Mouse (Mus musculus) stomach, postnatal 0 days (tissue): ENCODE measurements around the gene Rpa3. TPM values are rescaled to one million over a fixed set of nuclear protein-coding genes. Genes with fewer than 3 reads are reported as not detected.

Experiments used
- ATAC-seq: fragments of 200-750 bp; cut with Nextera tagmentation; 2 replicates; pipeline ENCODE4 v1.8.0; 2017; ENCODE audit not compliant: low FRiP score, low TSS enrichment
- DNase-seq: peaks from one replicate; pipeline ENCODE4 v3.0.0-alpha.2; 2016; ENCODE audit warnings: low spot score
- H3K27ac ChIP-seq: fragments of 300-500 bp; sonication (generic); replicated peaks from 2 replicates; pipeline ENCODE4 v1.5.1; 2014; ENCODE audit warnings: mild to moderate bottlenecking, control low read depth
- H3K27me3 ChIP-seq: fragments of 300-500 bp; sonication (generic); 2 replicates; pipeline ENCODE4 v1.6.1; 2014; ENCODE audit warnings: low read length; ENCODE audit not compliant: control insufficient read depth, insufficient read depth
- H3K36me3 ChIP-seq: fragments of 300-500 bp; sonication (generic); 2 replicates; pipeline ENCODE4 v1.6.1; 2014; ENCODE audit warnings: low read length, mixed read lengths; ENCODE audit not compliant: control insufficient read depth, insufficient read depth
- H3K4me1 ChIP-seq: fragments of 300-500 bp; sonication (generic); replicated peaks from 2 replicates; pipeline ENCODE4 v1.6.1; 2014; ENCODE audit warnings: antibody characterized with exemption; ENCODE audit not compliant: control insufficient read depth, insufficient read depth
- H3K4me2 ChIP-seq: fragments of 300-500 bp; sonication (generic); replicated peaks from 2 replicates; pipeline ENCODE4 v1.6.1; 2014; ENCODE audit warnings: low read depth, mild to moderate bottlenecking, control low read depth, moderate library complexity
- H3K4me3 ChIP-seq: fragments of 300-500 bp; sonication (generic); 2 replicates; pipeline ENCODE4 v1.5.1; 2014; ENCODE audit warnings: low read depth, low read length, control low read depth
- H3K9ac ChIP-seq: fragments of 300-500 bp; sonication (generic); 2 replicates; pipeline ENCODE4 v1.6.1; 2014; ENCODE audit warnings: mild to moderate bottlenecking, low read length, control low read depth, mixed read lengths
- H3K9me3 ChIP-seq: fragments of 300-500 bp; sonication (generic); 2 replicates; pipeline ENCODE4 v1.6.1; 2016; ENCODE audit warnings: low read length; ENCODE audit not compliant: control insufficient read depth
- CTCF ChIP-seq: IDR thresholded peaks from 2 replicates; pipeline ENCODE4 v1.5.1; 2016; ENCODE audit warnings: antibody characterized with exemption, low read depth, mild to moderate bottlenecking, moderate library complexity
- EP300 ChIP-seq: optimal IDR thresholded peaks from 2 replicates; pipeline ENCODE3; 2016; ENCODE audit warnings: antibody characterized with exemption
- WGBS: fragments of 180-500 bp; shearing (Covaris S2); extraction: QIAGEN DNeasy Blood & Tissue Kit; methylation state at CpG from one replicate; pipeline ENCODE4 v1.1.7; 2014; 5-methylcytosine and 5-hydroxymethylcytosine counted together
- polyA plus RNA-seq: library from polyadenylated mRNA; unstranded; fragments of >200 nt; fragmentation: Nextera tagmentation; extraction: Ambion mirVana; gene quantifications from 2 replicates; pipeline ENCODE4 v1.2.1, GENCODE M21; 2015

Rpa3 gene
- polyA plus RNA-seq, 1 experiment from 2014 or later, result 96.9 TPM

DNA sequence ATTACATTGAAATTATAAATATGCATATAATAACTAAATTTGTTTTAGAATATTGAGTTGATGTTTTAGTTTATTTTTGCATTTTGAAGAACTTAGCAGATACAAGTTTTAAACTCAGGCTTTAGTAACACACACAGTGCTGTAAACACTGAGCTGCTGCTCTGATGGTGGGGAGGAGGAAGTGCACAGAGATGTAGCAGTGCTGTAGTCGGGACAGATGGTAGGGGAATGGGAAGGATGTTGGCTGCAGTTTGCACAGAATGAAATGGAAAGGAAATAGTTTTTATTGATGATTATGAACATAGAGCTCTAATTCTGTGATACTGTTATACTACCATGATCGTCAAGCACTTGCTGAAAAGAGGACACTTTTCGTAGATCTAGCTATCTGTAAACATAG lies 31.9 kb downstream of the Rpa3 start:
- Histone ChIP-seq H3K4me3 (no peak overlapping the region), H3K9me3 (no peaks in the 10 kb centered on the region), H3K27ac (no peak overlapping the region), H3K4me1 (no peaks in the 10 kb centered on the region), H3K27me3 (no peaks in the 10 kb centered on the region), H3K4me2 (no peak overlapping the region), H3K9ac (no peak overlapping the region), H3K36me3 (peaks cover 3% of the 10 kb centered on the region)
- TF ChIP-seq EP300 (no peak), CTCF (no peak)
- no peak for ATAC-seq
- 78% methylated on average over 3 of the region's 3 CpGs for WGBS
- no peak for DNase-seq

DNA sequence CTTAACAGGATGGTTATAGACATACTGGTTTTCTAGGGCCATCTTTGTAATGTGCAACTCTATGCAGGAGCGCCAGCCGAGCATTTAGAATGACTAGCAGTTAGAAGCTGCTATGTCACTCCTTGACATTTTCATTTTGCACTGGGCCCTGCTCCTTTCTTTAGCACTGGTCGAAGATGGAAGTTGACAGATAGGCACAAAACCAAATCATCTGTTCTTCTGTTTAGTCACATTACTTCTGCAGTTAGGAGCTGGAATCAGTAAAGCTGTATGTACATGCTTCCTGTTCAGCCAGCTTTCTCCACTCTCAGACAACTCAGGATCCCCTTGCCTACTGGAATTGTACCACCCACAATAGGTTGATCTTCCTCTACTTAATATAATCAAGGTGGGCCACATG lies 48.3 kb downstream of the Rpa3 start:
- TF ChIP-seq EP300 (no peak), CTCF (no peak)
- Histone ChIP-seq H3K9me3 (no peaks in the 10 kb centered on the region), H3K4me1 (no peaks in the 10 kb centered on the region), H3K9ac (no peak overlapping the region), H3K36me3 (no peaks in the 10 kb centered on the region), H3K4me3 (no peak overlapping the region), H3K27ac (no peak overlapping the region), H3K27me3 (no peaks in the 10 kb centered on the region), H3K4me2 (no peak overlapping the region)
- no peak for ATAC-seq
- WGBS, result 93% methylated on average over 3 of the region's 3 CpGs
- DNase-seq, result no peak

DNA sequence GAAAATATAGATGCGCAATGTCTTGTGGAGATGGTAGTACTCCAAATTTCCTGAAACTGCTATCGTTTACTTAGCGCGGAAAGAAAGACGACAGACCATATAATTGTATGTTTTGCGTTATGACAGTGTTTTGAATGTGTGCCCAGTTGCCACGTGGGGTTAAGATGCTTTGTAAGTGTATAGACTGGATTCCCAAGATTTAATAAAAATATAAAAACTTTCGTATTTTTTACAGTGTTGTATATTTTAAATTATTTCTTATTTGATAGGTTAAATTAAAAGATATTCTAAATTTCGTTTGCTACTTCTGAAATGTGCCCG lies 49.1 kb downstream of the Rpa3 start:
- Histone ChIP-seq H3K9ac (peak overlapping the region; percentile 95), H3K36me3 (no peaks in the 10 kb centered on the region), H3K27ac (peak overlapping the region; percentile 96), H3K9me3 (no peaks in the 10 kb centered on the region), H3K4me3 (peak overlapping the region; percentile 81), H3K27me3 (no peaks in the 10 kb centered on the region), H3K4me2 (peak overlapping the region; percentile 67), H3K4me1 (no peaks in the 10 kb centered on the region)
- DNase-seq (no peak), ATAC-seq (no peak)
- no peak for TF ChIP-seq EP300
- no peak for TF ChIP-seq CTCF
- WGBS, result 10% methylated on average over 10 of the region's 10 CpGs

DNA sequence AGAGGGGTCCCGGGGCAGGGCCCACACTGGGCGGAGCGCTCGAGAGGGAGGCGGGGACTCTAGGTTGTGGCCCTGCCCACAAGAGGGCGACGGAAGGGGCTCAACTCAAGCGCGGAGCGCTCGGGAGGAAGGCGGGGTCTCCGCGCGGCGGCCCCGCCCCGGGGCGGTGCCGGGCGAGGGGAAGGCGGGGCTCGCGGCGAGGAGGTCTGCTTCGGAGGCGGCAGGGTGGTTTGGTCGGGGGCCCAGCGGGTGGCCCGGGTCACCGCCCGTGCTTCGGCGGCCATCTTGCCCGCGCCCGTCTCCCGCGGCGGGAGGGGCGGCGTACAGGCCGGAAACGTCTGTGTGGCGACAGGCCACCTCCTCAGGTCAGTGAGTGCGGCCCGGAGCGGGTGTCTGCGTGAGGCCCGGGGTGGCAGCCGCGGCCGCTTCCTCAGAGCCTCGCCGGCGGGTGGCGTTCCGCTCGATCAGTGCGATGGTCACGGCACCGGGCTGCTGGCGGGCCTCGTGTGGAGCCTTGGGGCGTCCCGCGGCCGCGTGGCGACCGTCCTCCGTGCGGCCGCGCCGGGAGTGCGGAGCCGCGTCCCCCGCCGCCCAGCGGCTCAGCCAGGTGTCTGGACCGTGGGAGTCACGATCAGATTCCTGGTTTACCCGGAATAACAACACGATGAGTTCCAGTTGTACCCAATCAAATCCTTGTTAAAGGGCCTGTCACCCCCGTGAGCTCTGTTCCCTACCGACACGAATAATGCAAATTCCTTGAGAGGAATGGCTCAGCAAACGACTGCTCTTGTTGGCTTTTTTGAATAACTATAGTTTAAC lies 49.7 kb downstream of the Rpa3 start, which contains the start of gene Mios:
Gene Mios (plus strand): TSS at position 176 of the 819 bp plus-strand sequence.
- peak; percentile 97 for ATAC-seq
- Histone ChIP-seq H3K9me3 (no peaks in the 10 kb centered on the region), H3K9ac (peak within 1 kb of the TSS; percentile 95), H3K4me2 (peak within 1 kb of the TSS; percentile 67), H3K27ac (peak within 1 kb of the TSS; percentile 96), H3K36me3 (no peaks in the 10 kb centered on the region), H3K4me1 (no peaks in the 10 kb centered on the region), H3K4me3 (peak within 1 kb of the TSS; percentile 81), H3K27me3 (no peaks in the 10 kb centered on the region)
- DNase-seq, result peak; percentile 94
- no peak for TF ChIP-seq EP300
- peak; percentile 53; the same call in 1 of the 2 replicates for TF ChIP-seq CTCF
- WGBS, result under 1% methylated on average over 70 of the region's 90 CpGs

Other genes starting within 250 kb of the Rpa3 start
- gene Col28a1, start 66.6 kb downstream of the Rpa3 start, polyA plus RNA-seq, result 1.2 and 1.4 TPM in 2 replicates
- 11.9 and 12.7 TPM in 2 replicates for gene Mios, start 50.0 kb downstream of the Rpa3 start, polyA plus RNA-seq
- 17.9 and 18.8 TPM in 2 replicates for gene Umad1, start 115 bp upstream of the Rpa3 start, polyA plus RNA-seq
- gene Gm45062, start 277 bp upstream of the Rpa3 start, polyA plus RNA-seq, result 1.9 and 2.3 TPM in 2 replicates